Mouse (Mus musculus): ENCODE measurements around the gene Hormad1.
"Not testable (repeated sequence)": the region's sequence is repeated elsewhere in the genome, so short reads cannot be mapped to it uniquely, and the experiment has no call there.

Gene Hormad1

GRCm38 (mm10) chr3:95559437-95559836 is at the start of gene Hormad1:
Gene Hormad1, plus strand, starts transcription at chr3:95559677.
- DNase-seq (ENCODE audit: low read depth, low spot score), result no peak

GRCm38 (mm10) chr3:95511611-95512180 is 47.8 kb upstream of the Hormad1 start:
- DNase-seq (ENCODE audit: low read depth, low spot score), result no peak

GRCm38 (mm10) chr3:95516614-95517041 is 42.8 kb upstream of the Hormad1 start:
- no peak for DNase-seq (ENCODE audit: low read depth, low spot score)

- DNase-seq (ENCODE audit: low read depth, low spot score), result peak; percentile 57
Measured at GRCm38 (mm10) chr3:95517493-95517898, 42.0 kb upstream of the Hormad1 start.

GRCm38 (mm10) chr3:95518891-95519290 is 40.6 kb upstream of the Hormad1 start:
- DNase-seq (ENCODE audit: low read depth, low spot score), result no peak

GRCm38 (mm10) chr3:95519315-95519714 is 40.2 kb upstream of the Hormad1 start:
- DNase-seq (ENCODE audit: low read depth, low spot score), result no peak

GRCm38 (mm10) chr3:95520100-95520499 is 39.4 kb upstream of the Hormad1 start:
- DNase-seq (ENCODE audit: low read depth, low spot score), result no peak

- no peak for DNase-seq (ENCODE audit: low read depth, low spot score)
Measured at GRCm38 (mm10) chr3:95521168-95521567, 38.3 kb upstream of the Hormad1 start.

GRCm38 (mm10) chr3:95523662-95524061 is 35.8 kb upstream of the Hormad1 start:
- DNase-seq (ENCODE audit: low read depth, low spot score), result no peak

- DNase-seq (ENCODE audit: low read depth, low spot score), result no peak
Measured at GRCm38 (mm10) chr3:95524673-95525072, 34.8 kb upstream of the Hormad1 start.

GRCm38 (mm10) chr3:95526111-95526510 is 33.4 kb upstream of the Hormad1 start:
- no peak for DNase-seq (ENCODE audit: low read depth, low spot score)

GRCm38 (mm10) chr3:95526622-95527211 is 32.8 kb upstream of the Hormad1 start, which contains the start of gene Ctss:
Gene Ctss, plus strand, starts transcription at chr3:95526786.
- DNase-seq (ENCODE audit: low read depth, low spot score), result no peak

GRCm38 (mm10) chr3:95529814-95530213 is 29.7 kb upstream of the Hormad1 start:
- DNase-seq (ENCODE audit: low read depth, low spot score), result no peak

- no peak for DNase-seq (ENCODE audit: low read depth, low spot score)
Measured at GRCm38 (mm10) chr3:95531025-95531424, 28.5 kb upstream of the Hormad1 start.

- DNase-seq (ENCODE audit: low read depth, low spot score), result no peak
Measured at GRCm38 (mm10) chr3:95533364-95533763, 26.1 kb upstream of the Hormad1 start.

GRCm38 (mm10) chr3:95534927-95535326 is 24.6 kb upstream of the Hormad1 start:
- no peak for DNase-seq (ENCODE audit: low read depth, low spot score)

- no peak for DNase-seq (ENCODE audit: low read depth, low spot score)
Measured at GRCm38 (mm10) chr3:95538936-95539335, 20.5 kb upstream of the Hormad1 start.

- DNase-seq (ENCODE audit: low read depth, low spot score), result no peak
Measured at GRCm38 (mm10) chr3:95539837-95540236, 19.6 kb upstream of the Hormad1 start.

GRCm38 (mm10) chr3:95541186-95541585 is 18.3 kb upstream of the Hormad1 start:
- not testable (repeated sequence) for DNase-seq (ENCODE audit: low read depth, low spot score)

GRCm38 (mm10) chr3:95542171-95542570 is 17.3 kb upstream of the Hormad1 start:
- DNase-seq (ENCODE audit: low read depth, low spot score), result no peak

- no peak for DNase-seq (ENCODE audit: low read depth, low spot score)
Measured at GRCm38 (mm10) chr3:95542981-95543380, 16.5 kb upstream of the Hormad1 start.

GRCm38 (mm10) chr3:95550176-95550575 is 9.3 kb upstream of the Hormad1 start:
- no peak for DNase-seq (ENCODE audit: low read depth, low spot score)

GRCm38 (mm10) chr3:95553986-95554385 is 5.5 kb upstream of the Hormad1 start:
- DNase-seq (ENCODE audit: low read depth, low spot score), result no peak
